Mouse (Mus musculus) B cell, adult 2 months (primary cell): Measurements from ENCODE around the gene Pih1d1.

ENCODE experiments used
- DNase-seq, 2 experiments: peaks; one replicate each; pipeline ENCODE4 v3.0.0; 2022

Gene Pih1d1

DNA sequence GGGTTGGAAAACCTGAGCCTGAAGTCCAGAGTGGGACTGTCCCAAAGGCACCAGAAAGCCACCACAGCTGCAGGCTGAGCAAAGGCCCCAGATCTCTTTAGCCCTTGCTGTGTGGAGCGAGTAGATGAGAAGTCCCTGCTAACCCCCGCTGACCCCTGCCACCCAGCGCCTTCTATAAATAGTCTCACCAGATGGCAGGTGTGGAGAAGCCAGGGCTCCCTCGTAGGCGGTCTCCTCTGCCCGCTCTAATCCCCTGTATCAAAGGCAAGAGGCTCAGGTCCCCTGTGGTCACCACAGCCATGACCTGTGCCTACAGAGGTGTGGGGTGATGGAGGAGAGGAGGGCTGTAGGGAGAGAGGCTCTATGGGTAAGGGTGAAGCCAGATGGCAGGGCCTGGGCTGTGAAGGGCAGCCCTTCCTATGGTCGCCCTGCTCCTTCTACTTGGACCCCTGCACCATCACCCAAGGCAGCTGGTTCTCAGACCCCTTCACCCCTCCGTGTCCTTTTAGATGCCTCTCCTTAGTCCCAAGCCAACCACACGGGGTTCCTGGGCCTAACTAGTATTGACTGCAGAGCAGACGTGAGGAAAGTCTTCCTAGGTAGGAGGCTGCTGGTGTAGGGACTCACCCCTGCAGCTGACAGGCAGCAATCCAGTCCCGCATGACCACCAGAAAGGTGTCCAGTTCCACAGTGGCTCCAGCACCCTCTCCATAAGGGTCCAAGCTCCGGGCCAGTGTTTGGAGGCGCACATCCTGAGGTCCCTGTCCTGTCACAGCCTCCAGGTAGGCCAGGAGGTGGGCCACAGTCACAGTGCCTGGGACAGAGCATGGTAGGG lies 41.5 kb downstream of the Pih1d1 start:
- DNase-seq, result no peak

DNA sequence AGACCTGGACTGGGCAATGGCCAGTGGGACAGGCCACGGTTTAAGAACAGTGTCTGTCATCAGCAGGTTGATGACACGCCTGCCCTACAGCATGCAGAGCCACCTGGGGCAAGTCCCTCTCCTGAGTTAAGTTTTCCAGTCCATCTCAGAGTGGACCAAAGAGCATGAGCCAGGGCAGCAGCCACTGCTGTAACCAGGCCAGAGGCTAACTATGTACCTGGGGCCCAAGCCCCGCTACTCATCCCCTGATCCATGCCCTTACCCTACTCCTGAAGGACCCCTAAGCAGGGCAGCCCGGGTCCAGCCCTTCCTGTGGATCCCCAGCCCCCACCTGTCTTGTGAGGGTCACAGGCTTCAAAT lies 42.1 kb downstream of the Pih1d1 start:
- DNase-seq, result no peak

DNA sequence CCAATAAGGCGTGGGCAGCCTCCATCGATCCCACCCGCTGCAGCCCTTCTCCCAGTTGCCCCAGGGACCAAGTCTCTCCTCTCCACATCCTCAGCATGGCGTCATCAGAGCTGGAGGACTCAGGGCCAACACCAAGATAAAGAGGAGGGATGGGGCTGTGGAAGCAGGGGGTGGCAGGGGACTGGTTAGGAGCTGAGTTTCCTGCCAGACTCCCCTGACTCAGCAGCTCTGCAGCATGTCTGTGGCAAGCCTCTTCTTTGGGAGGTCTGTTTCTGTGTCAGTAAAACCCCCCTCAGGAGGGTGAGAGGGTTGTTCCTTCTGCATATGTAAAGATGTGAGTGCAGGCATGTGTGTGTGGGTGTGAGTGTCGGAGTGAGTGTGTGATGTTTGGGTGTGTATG lies 42.9 kb downstream of the Pih1d1 start:
- no peak for DNase-seq

DNA sequence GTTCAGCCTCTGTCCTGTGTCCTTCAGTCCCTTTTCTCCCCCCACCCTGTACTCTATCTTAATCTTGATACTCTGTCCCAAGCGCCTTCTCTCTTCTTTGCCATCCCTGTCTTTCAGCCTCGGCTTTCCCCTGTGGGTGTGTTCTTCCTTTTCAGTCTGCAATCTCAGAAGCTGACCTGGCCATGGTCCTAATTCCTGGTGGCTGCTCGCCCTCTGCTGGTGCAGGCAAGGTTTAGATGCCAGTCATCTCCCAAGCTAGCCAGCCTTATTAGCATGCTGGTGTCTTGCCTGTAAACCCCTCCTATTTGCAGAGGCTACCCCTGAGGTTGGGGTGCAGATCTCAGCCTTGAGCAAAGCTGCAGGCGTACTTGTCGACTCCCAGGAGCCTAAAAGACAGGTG lies 44.3 kb downstream of the Pih1d1 start:
- peak; percentile 68 to 73 for DNase-seq

DNA sequence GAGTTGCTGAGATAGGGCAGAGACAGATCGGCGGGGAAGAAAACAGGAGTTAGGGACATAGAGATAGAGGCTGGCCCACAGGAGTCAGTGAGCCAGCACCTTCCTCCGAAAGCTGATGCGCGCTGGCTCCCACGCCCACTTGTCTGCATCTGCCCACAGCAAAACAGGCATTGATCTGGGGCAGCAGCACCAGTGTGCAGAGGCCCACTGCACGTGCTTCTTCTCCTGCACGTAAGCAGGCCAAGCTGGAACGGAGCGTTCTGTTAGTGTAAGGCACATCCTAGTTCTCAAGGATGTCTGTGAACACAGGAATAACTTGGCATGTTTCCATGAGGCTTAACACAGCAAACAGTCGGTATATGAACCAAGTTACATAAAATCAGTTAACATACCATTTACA lies 44.9 kb downstream of the Pih1d1 start:
- no peak for DNase-seq

DNA sequence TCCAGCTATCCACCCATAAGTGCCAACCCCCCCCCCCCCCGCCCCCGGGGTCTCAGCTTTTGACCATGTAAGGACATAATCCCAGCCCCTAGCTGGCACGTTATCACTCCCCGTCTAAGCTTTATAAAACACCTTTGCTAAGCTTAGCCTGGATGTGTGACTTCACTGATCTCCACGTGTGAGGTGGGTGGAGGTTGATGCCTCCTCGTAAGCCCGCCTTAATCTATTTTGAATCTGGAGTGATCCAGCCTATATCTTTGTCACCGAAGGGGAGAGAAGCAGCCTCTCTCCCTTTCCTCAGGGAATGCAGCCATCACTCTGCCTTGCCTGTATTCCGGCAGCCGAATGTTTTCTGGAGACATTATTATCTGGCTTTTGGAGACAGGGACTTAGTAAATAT lies 48.6 kb downstream of the Pih1d1 start:
- no peak for DNase-seq

DNA sequence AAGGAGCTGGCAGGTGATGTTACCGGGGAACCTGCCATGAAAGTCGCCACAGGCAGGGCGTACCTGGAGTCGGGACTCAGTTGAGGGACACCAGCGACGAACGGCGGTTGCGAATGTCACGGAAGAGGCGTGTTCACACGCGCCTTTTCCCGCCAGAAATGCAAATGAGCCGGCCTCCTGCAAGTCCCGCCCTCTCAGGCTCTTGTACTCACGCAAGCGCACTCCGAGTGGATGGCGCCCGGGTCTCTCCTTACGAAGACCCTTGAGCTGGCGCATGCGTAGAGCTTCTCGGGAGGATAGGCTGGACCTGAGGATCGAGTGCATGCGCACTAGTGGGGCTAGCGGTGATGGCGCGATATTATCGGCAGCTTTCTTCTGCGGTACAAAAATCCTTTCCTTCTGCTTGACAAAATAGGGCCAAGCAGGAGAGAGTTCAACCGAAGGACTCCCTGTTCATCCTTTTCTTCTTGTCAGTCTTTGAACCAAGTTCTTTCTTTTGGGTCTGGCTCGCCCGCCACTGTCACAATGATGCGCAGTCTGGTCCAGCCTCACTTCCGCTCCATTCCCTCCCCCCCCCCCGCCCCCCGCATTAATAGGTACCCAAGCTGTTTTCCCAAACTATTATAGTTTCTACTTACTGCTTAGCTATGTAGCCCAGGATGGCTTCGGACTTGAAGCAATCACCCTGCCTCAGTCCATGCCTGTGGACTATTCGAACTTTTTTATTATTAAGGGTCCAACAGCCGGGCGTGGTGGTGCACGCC lies 50.5 kb downstream of the Pih1d1 start, which contains the start of gene Ccdc155:
Gene Ccdc155 (minus strand): TSS at position 513 of the 764 bp plus-strand sequence.
- peak; percentile 85 for DNase-seq

DNA sequence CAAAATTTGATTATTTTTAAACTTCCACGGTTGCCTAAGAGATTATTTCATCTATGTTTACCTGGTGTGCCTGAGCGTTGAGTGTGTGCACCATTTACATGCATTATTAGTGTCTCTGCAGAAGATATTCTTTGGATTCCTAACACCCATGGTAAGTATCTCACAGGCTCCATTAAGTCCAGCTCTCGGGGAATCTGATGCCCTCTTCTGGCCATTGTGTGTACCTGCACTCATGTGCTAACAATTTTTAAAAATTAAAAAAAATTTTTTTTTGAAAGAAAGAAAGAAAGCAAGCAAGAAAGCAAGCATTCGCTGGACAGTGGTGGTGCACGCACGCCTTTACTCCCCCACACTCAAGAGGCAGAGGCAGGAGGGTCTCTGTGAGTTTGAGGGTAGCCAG lies 54.2 kb downstream of the Pih1d1 start:
- no peak for DNase-seq
